Mouse (Mus musculus) embryonic fibroblast, embryonic 13.5 days (primary cell): ENCODE results near the gene Zfp12.

Experiments
- CTCF ChIP-seq: IDR thresholded peaks from 2 replicates; pipeline ENCODE4 v1.5.1; 2011; ENCODE audit warnings: mild to moderate bottlenecking, control low read depth, low read length, moderate library complexity, borderline replicate concordance; ENCODE audit not compliant: insufficient read depth
- POLR2A ChIP-seq: IDR thresholded peaks from 2 replicates; pipeline ENCODE4 v1.6.1; 2011; ENCODE audit warnings: low read depth, mild to moderate bottlenecking, control low read depth, low read length, moderate library complexity

GRCm38 (mm10) chr5:143192806-143193205 is 42.2 kb upstream of the Zfp12 start:
- TF ChIP-seq CTCF (no peak), POLR2A (no peak)
